Mouse (Mus musculus) cortical plate, adult 2 months (tissue): Measurements from ENCODE around the gene Timm8b. TPM values are rescaled to one million over a fixed set of nuclear protein-coding genes. Genes with fewer than 3 reads are reported as not detected.

Experiments used
- H3K27ac ChIP-seq: fragments of 200-500 bp; 2 replicates; pipeline ENCODE4 v1.5.1; 2012; ENCODE audit warnings: low read length, control low read depth, inconsistent platforms; ENCODE audit not compliant: insufficient read depth
- H3K4me1 ChIP-seq: fragments of 200-500 bp; 2 replicates; pipeline ENCODE4 v1.6.1; 2011; ENCODE audit warnings: low read length; ENCODE audit not compliant: control insufficient read depth, insufficient read depth
- H3K4me3 ChIP-seq: fragments of 200-500 bp; 2 replicates; pipeline ENCODE4 v1.5.1; 2011; ENCODE audit warnings: mild to moderate bottlenecking, low read length, control low read depth; ENCODE audit not compliant: insufficient read depth
- CTCF ChIP-seq: fragments of 200-500 bp; IDR thresholded peaks from 2 replicates; pipeline ENCODE4 v1.5.1; 2011; ENCODE audit warnings: mild to moderate bottlenecking, control low read depth, low read length; ENCODE audit not compliant: insufficient read depth; ENCODE audit errors: extremely low read depth
- POLR2A ChIP-seq: fragments of 200-500 bp; IDR thresholded peaks from 2 replicates; pipeline ENCODE4 v1.6.1; 2011; ENCODE audit warnings: mild to moderate bottlenecking, low read length, control low read depth; ENCODE audit not compliant: insufficient read depth; ENCODE audit errors: extremely low read depth
- polyA plus RNA-seq: library from polyadenylated mRNA; depleted of rRNA; stranded (reverse); fragments of >200 nt; gene quantifications from 2 replicates; pipeline ENCODE4 v1.2.3, GENCODE M21; 2012; rRNA removed

The Timm8b gene
- polyA plus RNA-seq, 1 experiment, result 465 TPM

GRCm38 (mm10) chr9:50632016-50632688, 28.4 kb downstream of the Timm8b start:
- Histone ChIP-seq H3K4me1 (no peaks in the 10 kb centered on the region), H3K4me3 (no peak overlapping the region), H3K27ac (no peak overlapping the region)
- TF ChIP-seq CTCF, result no peak
- TF ChIP-seq POLR2A, result no peak

GRCm38 (mm10) chr9:50633059-50633458, 29.3 kb downstream of the Timm8b start:
- Histone ChIP-seq H3K4me1 (no peaks in the 10 kb centered on the region), H3K4me3 (no peak overlapping the region), H3K27ac (no peak overlapping the region)
- TF ChIP-seq POLR2A (no peak), CTCF (no peak)

GRCm38 (mm10) chr9:50634270-50634669, 30.6 kb downstream of the Timm8b start:
- no peak overlapping the region for H3K4me3 ChIP-seq
- no peaks in the 10 kb centered on the region for H3K4me1 ChIP-seq
- TF ChIP-seq CTCF, result no peak
- no peak for TF ChIP-seq POLR2A
- no peak overlapping the region for H3K27ac ChIP-seq

- Histone ChIP-seq H3K4me3 (no peak overlapping the region), H3K27ac (no peak overlapping the region), H3K4me1 (no peaks in the 10 kb centered on the region)
- TF ChIP-seq CTCF (no peak), POLR2A (no peak)
Observed at GRCm38 (mm10) chr9:50646826-50647370, 43.2 kb downstream of the Timm8b start.

GRCm38 (mm10) chr9:50650503-50650902, 46.8 kb downstream of the Timm8b start:
- Histone ChIP-seq H3K4me1 (no peaks in the 10 kb centered on the region), H3K27ac (no peak overlapping the region), H3K4me3 (no peak overlapping the region)
- TF ChIP-seq POLR2A (no peak), CTCF (no peak)

Other genes with a start within 250 kb of the Timm8b start
- 0.09 and 0.13 TPM in 2 replicates for gene Plet1, start 109.4 kb upstream of the Timm8b start, polyA plus RNA-seq
- gene Pts, start 75.2 kb upstream of the Timm8b start, polyA plus RNA-seq, result 59.7 and 62.6 TPM in 2 replicates
- 67.8 and 69.3 TPM in 2 replicates for gene Il18, start 49.1 kb upstream of the Timm8b start, polyA plus RNA-seq
- gene Bco2, start 48.7 kb upstream of the Timm8b start, polyA plus RNA-seq, result 4.3 TPM in 2 replicates
- gene Tex12, start 42.6 kb upstream of the Timm8b start, polyA plus RNA-seq, result not detected in 2 replicates
- 139 and 145 TPM in 2 replicates for gene Sdhd, start 98 bp upstream of the Timm8b start, polyA plus RNA-seq
- gene Pih1d2, start 13.4 kb downstream of the Timm8b start, polyA plus RNA-seq, result 4.4 and 4.9 TPM in 2 replicates
- gene Nkapd1, start 13.6 kb downstream of the Timm8b start, polyA plus RNA-seq, result 14.1 and 14.7 TPM in 2 replicates
- 49.4 and 49.8 TPM in 2 replicates for gene Dlat, start 55.9 kb downstream of the Timm8b start, polyA plus RNA-seq
- 47.0 and 47.2 TPM in 2 replicates for gene Dixdc1, start 135.6 kb downstream of the Timm8b start, polyA plus RNA-seq
- 2.7 and 3.7 TPM in 2 replicates for gene 2310030G06Rik, start 142.6 kb downstream of the Timm8b start, polyA plus RNA-seq
- 267 and 331 TPM in 2 replicates for gene Cryab, start 147.4 kb downstream of the Timm8b start, polyA plus RNA-seq
- 3.8 and 4.9 TPM in 2 replicates for gene Hspb2, start 148.4 kb downstream of the Timm8b start, polyA plus RNA-seq
- 6.6 and 7.9 TPM in 2 replicates for gene Fdxacb1, start 164.3 kb downstream of the Timm8b start, polyA plus RNA-seq
- 22.2 and 23.7 TPM in 2 replicates for gene Alg9, start 171.1 kb downstream of the Timm8b start, polyA plus RNA-seq
- gene 1110032A03Rik, start 171.6 kb downstream of the Timm8b start, polyA plus RNA-seq, result 101 and 102 TPM in 2 replicates
- 13.2 and 14.9 TPM in 2 replicates for gene Ppp2r1b, start 241.4 kb downstream of the Timm8b start, polyA plus RNA-seq